Mouse (Mus musculus): ENCODE measurements around the gene Lpp. TPM values are rescaled to one million over a fixed set of nuclear protein-coding genes. Genes with fewer than 3 reads are reported as not detected.

Lpp gene
- total and polyA plus RNA-seq, 3 experiments: 0.16 TPM; not detected in 2

- Histone ChIP-seq H3K9me3 (replicated peaks) (peaks cover 6% of the 10 kb centered on the region), H3K4me3 (ENCODE audit: low read depth, low read length) (no peak overlapping the region), H3K36me3 (replicated peaks) (no peaks in the 10 kb centered on the region), H3K4me1 (ENCODE audit: insufficient read depth, low read depth, low read length) (no peaks in the 10 kb centered on the region), H3K27me3 (ENCODE audit: insufficient read depth, low read length) (no peaks in the 10 kb centered on the region)
- TF ChIP-seq CTCF (IDR thresholded peaks at IDR 0.05; ENCODE audit: low read depth, low read length): no peak
- TF ChIP-seq GATA2 (IDR thresholded peaks at IDR 0.05; ENCODE audit: borderline replicate concordance, low read depth, low read length): no peak
- no peak for TF ChIP-seq TAL1 (conservative IDR thresholded peaks at IDR 0.05; ENCODE audit: low read depth, low read length)
- TF ChIP-seq GATA1 (IDR thresholded peaks at IDR 0.05; ENCODE audit: borderline replicate concordance, low read length): no peak
- TF ChIP-seq POLR2AphosphoS5 (IDR thresholded peaks at IDR 0.05; ENCODE audit: insufficient replicate concordance, low read depth, low read length): no peak
- ATAC-seq (ENCODE audit: extremely low read depth, insufficient number of reproducible peaks, low FRiP score, poor library complexity, severe bottlenecking): no peak
- DNase-seq (ENCODE audit: low spot score): no peak
Measured at GRCm38 (mm10) chr16:24875661-24876060, 482.4 kb downstream of the Lpp start.

- TF ChIP-seq CTCF (IDR thresholded peaks at IDR 0.05; ENCODE audit: low read depth, low read length): no peak
- TF ChIP-seq GATA1 (IDR thresholded peaks at IDR 0.05; ENCODE audit: borderline replicate concordance, low read length): no peak
- no peak for TF ChIP-seq POLR2AphosphoS5 (IDR thresholded peaks at IDR 0.05; ENCODE audit: insufficient replicate concordance, low read depth, low read length)
- no peak for TF ChIP-seq GATA2 (IDR thresholded peaks at IDR 0.05; ENCODE audit: borderline replicate concordance, low read depth, low read length)
- no peak for TF ChIP-seq TAL1 (conservative IDR thresholded peaks at IDR 0.05; ENCODE audit: low read depth, low read length)
- no peak for ATAC-seq (ENCODE audit: extremely low read depth, insufficient number of reproducible peaks, low FRiP score, poor library complexity, severe bottlenecking)
Measured at GRCm38 (mm10) chr16:24878977-24879376, 485.7 kb downstream of the Lpp start.

GRCm38 (mm10) chr16:24880698-24881097 is 487.4 kb downstream of the Lpp start:
- Histone ChIP-seq H3K27me3 (ENCODE audit: insufficient read depth, low read length) (no peaks in the 10 kb centered on the region), H3K36me3 (replicated peaks) (no peaks in the 10 kb centered on the region), H3K9me3 (replicated peaks) (0 out of 2 replicates have a peak, but pooled peaks cover 2% of the 10 kb centered on the region), H3K4me3 (ENCODE audit: low read depth, low read length) (no peak overlapping the region), H3K4me1 (ENCODE audit: insufficient read depth, low read depth, low read length) (no peaks in the 10 kb centered on the region)
- TF ChIP-seq TAL1 (conservative IDR thresholded peaks at IDR 0.05; ENCODE audit: low read depth, low read length) (no peak), POLR2AphosphoS5 (IDR thresholded peaks at IDR 0.05; ENCODE audit: insufficient replicate concordance, low read depth, low read length) (no peak), GATA1 (IDR thresholded peaks at IDR 0.05; ENCODE audit: borderline replicate concordance, low read length) (no peak), GATA2 (IDR thresholded peaks at IDR 0.05; ENCODE audit: borderline replicate concordance, low read depth, low read length) (no peak), CTCF (IDR thresholded peaks at IDR 0.05; ENCODE audit: low read depth, low read length) (no peak)
- ATAC-seq (ENCODE audit: extremely low read depth, insufficient number of reproducible peaks, low FRiP score, poor library complexity, severe bottlenecking): no peak
- no peak for DNase-seq (ENCODE audit: low spot score)

More at GRCm38 (mm10) chr16:24878977-24879376, 485.7 kb downstream of the Lpp start:
- DNase-seq (ENCODE audit: low spot score): no peak
- Histone ChIP-seq H3K36me3 (replicated peaks) (no peaks in the 10 kb centered on the region), H3K4me3 (ENCODE audit: low read depth, low read length) (no peak overlapping the region), H3K4me1 (ENCODE audit: insufficient read depth, low read depth, low read length) (no peaks in the 10 kb centered on the region), H3K27me3 (ENCODE audit: insufficient read depth, low read length) (no peaks in the 10 kb centered on the region), H3K9me3 (replicated peaks) (0 out of 2 replicates have a peak, but pooled peaks cover 2% of the 10 kb centered on the region)

DNA sequence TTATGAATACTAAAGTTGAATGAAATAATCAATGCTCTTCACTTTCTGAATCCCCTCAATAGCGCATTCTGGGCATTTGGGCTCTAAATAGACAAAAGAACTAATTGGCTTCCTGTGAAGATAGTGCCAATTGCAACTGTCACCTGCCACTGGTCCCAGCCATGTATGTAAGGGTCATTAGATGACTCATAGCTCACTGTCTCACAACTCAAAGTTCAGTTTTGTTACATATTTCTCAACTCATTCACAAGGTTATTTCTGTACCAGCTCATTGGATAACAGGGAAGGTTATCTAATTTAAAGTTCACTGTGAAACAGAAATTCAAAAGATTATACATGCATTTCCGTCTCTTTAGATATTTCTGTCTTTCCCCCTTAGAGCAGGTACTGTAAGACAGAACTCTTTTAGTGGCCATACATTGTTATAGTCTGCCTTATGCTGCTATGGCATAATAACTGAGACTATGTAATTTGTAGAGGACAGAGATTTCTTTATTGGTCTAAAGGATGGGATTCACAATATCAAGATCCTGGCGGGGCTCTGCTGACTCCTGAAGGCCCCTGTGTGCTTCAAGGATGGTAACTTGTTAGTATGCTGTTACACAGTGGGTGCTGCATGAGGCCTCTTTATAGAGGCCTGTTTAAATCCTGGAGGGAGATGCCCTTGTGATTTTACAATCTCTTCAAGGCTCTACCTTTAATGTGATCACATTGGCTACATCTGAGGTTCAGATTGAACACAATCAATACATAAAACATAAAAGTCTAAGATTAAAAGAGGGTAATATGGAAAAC is 488.9 kb downstream of the Lpp start:
- ATAC-seq (ENCODE audit: extremely low read depth, insufficient number of reproducible peaks, low FRiP score, poor library complexity, severe bottlenecking) (no peak), DNase-seq (ENCODE audit: low spot score) (no peak)
- Histone ChIP-seq H3K4me1 (ENCODE audit: insufficient read depth, low read depth, low read length) (no peaks in the 10 kb centered on the region), H3K36me3 (replicated peaks) (no peaks in the 10 kb centered on the region), H3K4me3 (ENCODE audit: low read depth, low read length) (no peak overlapping the region), H3K27me3 (ENCODE audit: insufficient read depth, low read length) (no peaks in the 10 kb centered on the region), H3K9me3 (replicated peaks) (0 out of 2 replicates have a peak, but pooled peaks cover 2% of the 10 kb centered on the region)
- no peak for TF ChIP-seq POLR2AphosphoS5 (IDR thresholded peaks at IDR 0.05; ENCODE audit: insufficient replicate concordance, low read depth, low read length)
- TF ChIP-seq CTCF (IDR thresholded peaks at IDR 0.05; ENCODE audit: low read depth, low read length): no peak
- TF ChIP-seq TAL1 (conservative IDR thresholded peaks at IDR 0.05; ENCODE audit: low read depth, low read length): no peak
- no peak for TF ChIP-seq GATA1 (IDR thresholded peaks at IDR 0.05; ENCODE audit: borderline replicate concordance, low read length)
- no peak for TF ChIP-seq GATA2 (IDR thresholded peaks at IDR 0.05; ENCODE audit: borderline replicate concordance, low read depth, low read length)

DNA sequence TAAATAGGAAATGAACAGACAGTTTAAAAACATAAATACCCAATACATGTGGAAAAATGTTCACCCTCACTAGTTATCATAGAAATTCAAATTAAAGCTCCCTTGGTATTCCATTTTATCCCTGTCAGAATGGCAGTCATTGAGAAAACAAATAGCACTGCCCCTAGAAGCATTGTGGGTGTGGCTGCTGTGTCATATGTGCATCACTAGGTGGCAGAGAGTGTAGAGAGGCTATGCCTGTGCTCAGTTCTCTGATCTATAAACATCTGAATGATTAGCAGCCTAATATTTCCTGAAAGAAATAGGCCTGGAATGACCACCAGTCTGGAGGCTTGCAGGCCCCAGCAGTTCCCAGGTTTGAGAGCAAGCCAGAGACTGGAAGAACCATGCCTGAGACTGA is 490.7 kb downstream of the Lpp start:
- Histone ChIP-seq H3K36me3 (replicated peaks) (no peaks in the 10 kb centered on the region), H3K4me1 (ENCODE audit: insufficient read depth, low read depth, low read length) (no peaks in the 10 kb centered on the region), H3K27me3 (ENCODE audit: insufficient read depth, low read length) (no peaks in the 10 kb centered on the region), H3K9me3 (replicated peaks) (no peaks in the 10 kb centered on the region), H3K4me3 (ENCODE audit: low read depth, low read length) (no peak overlapping the region)
- TF ChIP-seq GATA1 (IDR thresholded peaks at IDR 0.05; ENCODE audit: borderline replicate concordance, low read length) (no peak), TAL1 (conservative IDR thresholded peaks at IDR 0.05; ENCODE audit: low read depth, low read length) (no peak), GATA2 (IDR thresholded peaks at IDR 0.05; ENCODE audit: borderline replicate concordance, low read depth, low read length) (no peak), POLR2AphosphoS5 (IDR thresholded peaks at IDR 0.05; ENCODE audit: insufficient replicate concordance, low read depth, low read length) (no peak), CTCF (IDR thresholded peaks at IDR 0.05; ENCODE audit: low read depth, low read length) (no peak)
- no peak for ATAC-seq (ENCODE audit: extremely low read depth, insufficient number of reproducible peaks, low FRiP score, poor library complexity, severe bottlenecking)
- no peak for DNase-seq (ENCODE audit: low spot score)

GRCm38 (mm10) chr16:24886346-24886745 is 493.0 kb downstream of the Lpp start:
- H3K36me3 ChIP-seq (replicated peaks): no peaks in the 10 kb centered on the region
- no peak overlapping the region for H3K4me3 ChIP-seq (ENCODE audit: low read depth, low read length)
- no peaks in the 10 kb centered on the region for H3K4me1 ChIP-seq (ENCODE audit: insufficient read depth, low read depth, low read length)
- DNase-seq (ENCODE audit: low spot score) (no peak), ATAC-seq (ENCODE audit: extremely low read depth, insufficient number of reproducible peaks, low FRiP score, poor library complexity, severe bottlenecking) (no peak)
- TF ChIP-seq CTCF (IDR thresholded peaks at IDR 0.05; ENCODE audit: low read depth, low read length): no peak
- TF ChIP-seq GATA1 (IDR thresholded peaks at IDR 0.05; ENCODE audit: borderline replicate concordance, low read length): no peak
- H3K9me3 ChIP-seq (replicated peaks): 0 out of 2 replicates have a peak, but pooled peaks cover 1% of the 10 kb centered on the region
- H3K27me3 ChIP-seq (ENCODE audit: insufficient read depth, low read length): no peaks in the 10 kb centered on the region
